Mouse (Mus musculus): ENCODE results near the gene Cse1l. TPM values are rescaled to one million over a fixed set of nuclear protein-coding genes. Genes with fewer than 3 reads are reported as not detected.
A peak's percentile ranks its signal among the peaks of the same experiment; 100 is the strongest.

The Cse1l gene
- polyA plus RNA-seq, 1 experiment: 78.5 TPM

- TF ChIP-seq POLR2A (IDR thresholded peaks at IDR 0.05; ENCODE audit: borderline replicate concordance, extremely low read depth, insufficient read depth, insufficient read length, poor library complexity, severe bottlenecking) (no peak), CTCF (IDR thresholded peaks at IDR 0.05; ENCODE audit: borderline replicate concordance, extremely low read depth, insufficient read depth, insufficient read length) (no peak)
- DNase-seq (ENCODE audit: low read depth): no peak
Observed at GRCm38 (mm10) chr2:166948246-166948645, 42.4 kb downstream of the Cse1l start.

- no peak for DNase-seq (ENCODE audit: low read depth)
- TF ChIP-seq CTCF (IDR thresholded peaks at IDR 0.05; ENCODE audit: borderline replicate concordance, extremely low read depth, insufficient read depth, insufficient read length): no peak
- no peak for TF ChIP-seq POLR2A (IDR thresholded peaks at IDR 0.05; ENCODE audit: borderline replicate concordance, extremely low read depth, insufficient read depth, insufficient read length, poor library complexity, severe bottlenecking)
Observed at GRCm38 (mm10) chr2:166948936-166949335, 43.1 kb downstream of the Cse1l start.

DNA sequence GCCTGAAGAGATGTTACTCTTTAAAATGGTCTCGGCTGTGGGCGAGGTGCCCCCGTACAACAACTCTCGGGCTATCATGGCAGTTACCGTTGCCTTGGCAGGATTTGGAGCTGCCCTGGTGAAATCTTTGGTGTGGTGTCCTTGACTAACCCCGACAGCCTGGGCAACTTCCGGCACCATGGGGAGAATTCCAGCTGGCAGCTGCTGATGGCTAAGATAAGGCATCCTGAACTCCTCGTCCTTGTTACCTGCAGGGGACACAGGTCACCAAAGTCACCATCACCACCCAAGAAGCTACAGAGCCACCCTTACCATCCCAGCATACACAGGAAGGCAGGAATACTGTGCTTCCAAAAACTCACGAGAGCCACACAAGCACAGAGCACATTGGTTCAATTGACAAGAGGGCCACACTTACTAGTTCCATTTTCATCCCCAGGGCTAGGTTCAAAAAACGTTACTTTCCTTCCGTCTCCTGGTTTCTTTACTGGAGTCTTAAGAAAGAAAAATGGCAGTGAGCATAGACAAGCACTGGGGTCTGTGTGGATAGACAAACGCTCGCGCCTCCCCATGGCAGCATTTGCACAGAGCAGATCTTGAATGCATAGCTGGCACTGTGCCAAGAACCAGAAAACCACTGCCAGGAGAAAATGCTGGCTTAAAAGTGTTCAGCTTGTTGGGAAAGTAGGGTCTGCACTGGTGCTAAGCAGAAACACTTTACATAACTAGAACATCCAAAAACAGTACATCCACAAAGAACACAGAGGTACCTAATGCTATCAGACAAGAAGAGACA, 45.2 kb downstream of the Cse1l start:
- TF ChIP-seq POLR2A (IDR thresholded peaks at IDR 0.05; ENCODE audit: borderline replicate concordance, extremely low read depth, insufficient read depth, insufficient read length, poor library complexity, severe bottlenecking) (no peak), CTCF (IDR thresholded peaks at IDR 0.05; ENCODE audit: borderline replicate concordance, extremely low read depth, insufficient read depth, insufficient read length) (0 out of 2 replicates have a peak, but pooled peaks have one; percentile 3)

GRCm38 (mm10) chr2:166952151-166952550, 46.3 kb downstream of the Cse1l start:
- no peak for TF ChIP-seq POLR2A (IDR thresholded peaks at IDR 0.05; ENCODE audit: borderline replicate concordance, extremely low read depth, insufficient read depth, insufficient read length, poor library complexity, severe bottlenecking)
- no peak for TF ChIP-seq CTCF (IDR thresholded peaks at IDR 0.05; ENCODE audit: borderline replicate concordance, extremely low read depth, insufficient read depth, insufficient read length)
- DNase-seq (ENCODE audit: low read depth): no peak

More for the DNA sequence above, 45.2 kb downstream of the Cse1l start:
- peak; percentile 90 for DNase-seq (ENCODE audit: low read depth)

GRCm38 (mm10) chr2:166956805-166957204, 51.0 kb downstream of the Cse1l start:
- DNase-seq (ENCODE audit: low read depth): peak; percentile 69
- TF ChIP-seq POLR2A (IDR thresholded peaks at IDR 0.05; ENCODE audit: borderline replicate concordance, extremely low read depth, insufficient read depth, insufficient read length, poor library complexity, severe bottlenecking) (no peak), CTCF (IDR thresholded peaks at IDR 0.05; ENCODE audit: borderline replicate concordance, extremely low read depth, insufficient read depth, insufficient read length) (peak; percentile 49; the same call in 1 of the 2 replicates)

DNA sequence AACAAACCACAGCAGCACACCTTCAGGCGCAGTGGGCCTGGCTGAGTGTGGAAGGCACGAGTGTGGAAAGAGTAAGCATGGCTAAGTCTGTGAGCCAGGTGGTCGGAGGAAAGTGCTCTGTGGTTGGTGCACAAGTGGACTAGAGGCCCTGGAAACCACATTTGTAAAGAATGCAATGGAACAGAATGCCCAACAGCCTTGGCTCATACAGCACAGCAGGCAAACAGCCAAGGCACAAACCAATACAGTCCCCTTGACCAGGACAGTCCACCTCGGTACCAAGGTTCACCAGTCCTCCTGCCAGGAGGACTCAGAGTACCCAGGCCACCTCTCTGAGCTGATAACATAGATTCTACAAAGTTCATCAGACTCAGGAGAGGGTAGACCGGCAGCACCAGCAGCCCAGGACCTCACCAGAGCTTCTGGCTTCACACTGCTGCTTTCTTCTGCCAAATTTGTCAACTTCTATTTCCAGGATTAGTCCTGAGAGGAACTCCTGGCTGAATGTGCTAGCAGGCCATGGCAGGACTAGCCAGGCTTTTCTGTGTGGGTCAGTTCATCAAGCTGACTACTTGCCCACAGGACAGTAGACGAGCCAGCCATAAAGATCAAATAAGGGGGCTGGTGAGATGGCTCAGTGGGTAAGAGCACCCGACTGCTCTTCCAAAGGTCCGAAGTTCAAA, 54.9 kb downstream of the Cse1l start:
- DNase-seq (ENCODE audit: low read depth): no peak
- no peak for TF ChIP-seq POLR2A (IDR thresholded peaks at IDR 0.05; ENCODE audit: borderline replicate concordance, extremely low read depth, insufficient read depth, insufficient read length, poor library complexity, severe bottlenecking)
- no peak for TF ChIP-seq CTCF (IDR thresholded peaks at IDR 0.05; ENCODE audit: borderline replicate concordance, extremely low read depth, insufficient read depth, insufficient read length)

- DNase-seq (ENCODE audit: low read depth): no peak
- TF ChIP-seq CTCF (IDR thresholded peaks at IDR 0.05; ENCODE audit: borderline replicate concordance, extremely low read depth, insufficient read depth, insufficient read length) (no peak), POLR2A (IDR thresholded peaks at IDR 0.05; ENCODE audit: borderline replicate concordance, extremely low read depth, insufficient read depth, insufficient read length, poor library complexity, severe bottlenecking) (no peak)
Observed at GRCm38 (mm10) chr2:166963257-166963656, 57.4 kb downstream of the Cse1l start.

DNA sequence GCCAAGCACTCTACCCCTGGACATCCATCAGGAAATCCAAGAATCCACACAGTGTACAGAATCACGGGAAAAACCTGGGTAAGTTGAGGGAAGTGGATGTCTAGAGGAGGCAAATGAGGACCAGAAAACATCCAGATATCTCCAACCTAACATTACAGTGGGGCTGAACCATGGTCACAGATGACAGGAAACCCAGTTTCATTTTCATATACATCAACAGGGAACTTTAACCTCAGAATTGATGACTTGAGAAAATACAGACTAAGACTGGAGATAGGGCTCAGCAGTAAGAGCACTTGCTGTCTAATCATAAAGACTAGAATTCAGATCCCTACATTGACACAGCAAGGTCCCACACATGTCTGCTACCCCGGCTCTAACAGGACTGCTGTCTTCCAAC, 58.9 kb downstream of the Cse1l start:
- TF ChIP-seq POLR2A (IDR thresholded peaks at IDR 0.05; ENCODE audit: borderline replicate concordance, extremely low read depth, insufficient read depth, insufficient read length, poor library complexity, severe bottlenecking) (no peak), CTCF (IDR thresholded peaks at IDR 0.05; ENCODE audit: borderline replicate concordance, extremely low read depth, insufficient read depth, insufficient read length) (no peak)
- DNase-seq (ENCODE audit: low read depth): no peak

DNA sequence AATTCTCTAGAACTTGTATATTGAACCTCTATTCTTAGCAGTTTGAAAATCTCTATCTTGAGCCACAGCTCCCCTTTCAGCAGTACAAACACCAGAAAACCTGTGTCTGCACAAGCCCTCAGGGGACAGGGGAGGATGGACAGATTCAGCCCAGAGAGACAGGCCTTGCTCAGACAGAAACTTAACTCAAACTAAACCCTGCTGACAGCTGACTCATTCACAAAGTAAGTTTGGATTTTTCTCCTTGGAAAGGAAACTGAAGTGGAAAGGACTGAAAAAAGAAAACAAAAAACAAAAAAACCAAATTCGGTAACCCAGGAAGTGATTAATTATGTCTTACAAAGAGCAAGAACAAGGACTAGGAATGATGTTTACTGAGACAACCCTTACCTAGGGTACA, 67.3 kb downstream of the Cse1l start:
- DNase-seq (ENCODE audit: low read depth): no peak
- TF ChIP-seq CTCF (IDR thresholded peaks at IDR 0.05; ENCODE audit: borderline replicate concordance, extremely low read depth, insufficient read depth, insufficient read length): no peak
- no peak for TF ChIP-seq POLR2A (IDR thresholded peaks at IDR 0.05; ENCODE audit: borderline replicate concordance, extremely low read depth, insufficient read depth, insufficient read length, poor library complexity, severe bottlenecking)

- no peak for DNase-seq (ENCODE audit: low read depth)
- TF ChIP-seq CTCF (IDR thresholded peaks at IDR 0.05; ENCODE audit: borderline replicate concordance, extremely low read depth, insufficient read depth, insufficient read length) (no peak), POLR2A (IDR thresholded peaks at IDR 0.05; ENCODE audit: borderline replicate concordance, extremely low read depth, insufficient read depth, insufficient read length, poor library complexity, severe bottlenecking) (no peak)
Observed at GRCm38 (mm10) chr2:166974177-166974872, 68.5 kb downstream of the Cse1l start.

- DNase-seq (ENCODE audit: low read depth): no peak
- TF ChIP-seq POLR2A (IDR thresholded peaks at IDR 0.05; ENCODE audit: borderline replicate concordance, extremely low read depth, insufficient read depth, insufficient read length, poor library complexity, severe bottlenecking): no peak
Observed at GRCm38 (mm10) chr2:166976356-166976755, 70.5 kb downstream of the Cse1l start.

Measured in brain, embryonic 14.5 days (tissue).